Mouse (Mus musculus) bone marrow macrophage, adult 2 months (primary cell): Measurements from ENCODE around the gene Anks1b.

Experiments
- CTCF ChIP-seq: IDR thresholded peaks from 2 replicates; pipeline ENCODE4 v1.5.1; 2012; ENCODE audit warnings: low read depth, mild to moderate bottlenecking, low read length, moderate library complexity
- POLR2A ChIP-seq: IDR thresholded peaks from 2 replicates; pipeline ENCODE4 v1.6.1; 2012; ENCODE audit warnings: mild to moderate bottlenecking, low read depth, low read length, borderline replicate concordance

DNA sequence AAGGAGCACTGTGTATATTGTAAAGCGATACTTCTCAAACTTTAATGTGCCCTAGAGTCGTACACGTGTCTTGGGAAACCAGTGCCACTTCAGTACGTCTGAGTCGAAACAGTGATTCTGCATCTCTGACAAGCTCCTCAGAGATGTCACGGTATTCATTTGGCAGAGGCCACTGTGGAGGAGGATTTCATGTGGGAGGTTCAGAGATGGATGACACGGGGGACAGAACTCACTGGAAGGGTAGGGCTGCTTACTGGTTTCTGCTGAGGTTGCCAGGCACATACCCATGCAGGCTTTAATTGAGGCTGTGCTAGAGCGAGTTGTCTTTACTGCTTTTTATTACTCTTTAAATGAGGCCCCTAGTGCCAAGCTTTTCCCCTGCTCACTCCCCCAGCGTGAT is 558.7 kb downstream of the Anks1b start:
- TF ChIP-seq CTCF, result no peak
- TF ChIP-seq POLR2A, result no peak
